11 mouse cellular contexts compared by ENCODE assay signal in genomic region chr15:57543985-57544384, GRCm38 (mm10).
DNase-seq lines count a peak whose midpoint lies in the region; ATAC-seq lines count a peak whose summit lies in the region.
"Had no signal": no experiment of that assay in that cellular context is flagged by ENCODE, and none has a peak within 500 bp of the region (broad histone marks: within the 10 kb centered on the region; RNA-seq: fewer than 3 reads in every experiment).

No protein-coding gene starts in this region.

- no peak overlapping the region for H3K9ac ChIP-seq in kidney, embryonic 14.5 days (ENCODE audit: low read depth, low read length)
- H3K9ac ChIP-seq: heart, embryonic 15.5 days; neural tube, embryonic 15.5 days had no signal

- H3K9me3 ChIP-seq in kidney, embryonic 14.5 days (ENCODE audit: control insufficient read depth, low read length) = no peaks in the 10 kb centered on the region
- H3K9me3 ChIP-seq: heart, embryonic 15.5 days; neural tube, embryonic 15.5 days had no signal

- intact Hi-C loops in left cerebral cortex, postnatal 10 days (cut with DNase I) = no loop called here

- ATAC-seq in kidney, embryonic 14.5 days (ENCODE audit: low FRiP score, low TSS enrichment) = no peak
- no peak for ATAC-seq in megakaryocyte progenitor cell, adult 5-6 weeks (replicated peaks; ENCODE audit: poor library complexity)

- H3K27ac ChIP-seq in kidney, embryonic 14.5 days (ENCODE audit: low read depth, low read length) = no peak overlapping the region
- H3K27ac ChIP-seq: heart, embryonic 15.5 days; macrophage; neural tube, embryonic 15.5 days had no signal

- no peaks in the 10 kb centered on the region for H3K36me3 ChIP-seq in kidney, embryonic 14.5 days (ENCODE audit: control insufficient read depth, insufficient read depth, low read length)
- H3K36me3 ChIP-seq: heart, embryonic 15.5 days; neural tube, embryonic 15.5 days had no signal

- no peaks in the 10 kb centered on the region for H3K27me3 ChIP-seq in kidney, embryonic 14.5 days (ENCODE audit: control insufficient read depth, insufficient read depth, low read length)
- H3K27me3 ChIP-seq: heart, embryonic 15.5 days; neural tube, embryonic 15.5 days had no signal

- H3K4me2 ChIP-seq in kidney, embryonic 14.5 days (replicated peaks; ENCODE audit: low read depth, low read length) = no peak overlapping the region
- H3K4me2 ChIP-seq: heart, embryonic 15.5 days; neural tube, embryonic 15.5 days had no signal

- DNase-seq in cerebellum, adult 18-20 months = peak; percentile 8 to 22
- DNase-seq in cerebellum, adult 11 months = no peak
- peak; percentile 17 to 18 for DNase-seq in kidney, postnatal 4 days
- peak; percentile 59 for DNase-seq in NIH3T3 (ENCODE audit: low read depth)
- DNase-seq in left cerebral cortex, postnatal 10 days (ENCODE audit: extremely low spot score in 1 of 2, low spot score in 2 of 2) = peak; percentile 4 to 25
- no peak for DNase-seq in spleen, postnatal 14 days (ENCODE audit: low spot score in 2 of 2)

- 82% methylated on average over 3 of the region's 3 CpGs for WGBS in kidney, embryonic 14.5 days

- no peaks in the 10 kb centered on the region for H3K4me1 ChIP-seq in kidney, embryonic 14.5 days (ENCODE audit: control insufficient read depth, insufficient read depth, low read length)
- H3K4me1 ChIP-seq: heart, embryonic 15.5 days; neural tube, embryonic 15.5 days had no signal

- H3K4me3 ChIP-seq in kidney, embryonic 14.5 days (ENCODE audit: low read length) = no peak overlapping the region
- H3K4me3 ChIP-seq: heart, embryonic 15.5 days; neural tube, embryonic 15.5 days had no signal

Comparison
In these comparisons a context has a peak if more than half of its experiments do, and no peak if none do; other contexts are left out.
1. DNase-seq: peak in cerebellum, adult 18-20 months (2 of 2), kidney, postnatal 4 days (2 of 2), NIH3T3 (single experiment) and left cerebral cortex, postnatal 10 days (2 of 2); none in cerebellum, adult 11 months (single experiment) and spleen, postnatal 14 days (0 of 2).